Mouse (Mus musculus) lung, postnatal 0 days (tissue): Measurements from ENCODE around the gene Ptpn12.

Experiments used
- CTCF ChIP-seq: IDR thresholded peaks from 2 replicates; pipeline ENCODE4 v1.5.1; 2016; ENCODE audit warnings: antibody characterized with exemption, mild to moderate bottlenecking
- EP300 ChIP-seq: IDR thresholded peaks from 2 replicates; pipeline ENCODE4 v1.6.1; 2016; ENCODE audit warnings: antibody characterized with exemption, mild to moderate bottlenecking, control low read depth

GRCm38 (mm10) chr5:20968493-20968892, 87.2 kb downstream of the Ptpn12 start:
- TF ChIP-seq CTCF = no peak
- no peak for TF ChIP-seq EP300
